Mouse (Mus musculus) cerebellum, adult 2 months (tissue): ENCODE measurements around the gene Nip7.

ENCODE experiments used
- CTCF ChIP-seq: fragments of 200-500 bp; IDR thresholded peaks from 2 replicates; pipeline ENCODE4 v1.5.1; 2011; ENCODE audit warnings: low read depth, mild to moderate bottlenecking, control low read depth, low read length, moderate library complexity, borderline replicate concordance; ENCODE audit not compliant: insufficient read depth
- POLR2A ChIP-seq: fragments of 200-500 bp; IDR thresholded peaks from 2 replicates; pipeline ENCODE4 v1.6.1; 2011; ENCODE audit warnings: low read length, control low read depth, borderline replicate concordance; ENCODE audit not compliant: insufficient read depth

DNA sequence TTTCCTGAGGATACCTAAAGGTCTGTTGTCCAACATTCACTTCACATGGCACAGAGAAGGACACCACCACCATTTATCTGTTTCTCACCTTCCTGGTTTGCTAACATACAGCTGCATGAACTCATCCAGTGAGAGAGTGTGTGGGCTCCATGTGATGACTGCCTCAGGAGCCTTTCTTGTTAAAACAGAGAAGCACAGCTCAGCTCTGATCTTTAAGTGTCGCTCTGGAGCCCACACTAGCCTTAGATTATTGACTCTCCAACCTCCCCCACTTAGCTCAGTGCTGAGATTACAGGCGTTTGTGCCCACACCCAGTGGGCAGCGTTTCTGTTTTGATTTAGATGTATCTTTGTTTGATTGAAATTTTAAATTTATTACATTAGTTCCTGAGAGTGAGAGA, 48.9 kb upstream of the Nip7 start:
- no peak for TF ChIP-seq CTCF
- no peak for TF ChIP-seq POLR2A
